Mouse (Mus musculus) splenic B cell, adult 2 months (primary cell): ENCODE data around the gene Cuedc1.
"Not testable (repeated sequence)": the region's sequence is repeated elsewhere in the genome, so short reads cannot be mapped to it uniquely, and the experiment has no call there.

ENCODE experiments used
- DNase-seq: peaks from one replicate; pipeline ENCODE4 v3.0.0-alpha.2; 2011; ENCODE audit warnings: low read depth, low spot score
- H3K27me3 ChIP-seq: 2 replicates; pipeline ENCODE4 v1.6.1; 2012; ENCODE audit warnings: mild to moderate bottlenecking, low read length, moderate library complexity, mixed read lengths; ENCODE audit not compliant: control insufficient read depth, poor library complexity, insufficient read depth, severe bottlenecking
- H3K36me3 ChIP-seq: 2 replicates; pipeline ENCODE4 v1.6.1; 2012; ENCODE audit warnings: mild to moderate bottlenecking, low read length, moderate library complexity, mixed read lengths; ENCODE audit not compliant: control insufficient read depth, poor library complexity, insufficient read depth, severe bottlenecking

The Cuedc1 gene

DNA sequence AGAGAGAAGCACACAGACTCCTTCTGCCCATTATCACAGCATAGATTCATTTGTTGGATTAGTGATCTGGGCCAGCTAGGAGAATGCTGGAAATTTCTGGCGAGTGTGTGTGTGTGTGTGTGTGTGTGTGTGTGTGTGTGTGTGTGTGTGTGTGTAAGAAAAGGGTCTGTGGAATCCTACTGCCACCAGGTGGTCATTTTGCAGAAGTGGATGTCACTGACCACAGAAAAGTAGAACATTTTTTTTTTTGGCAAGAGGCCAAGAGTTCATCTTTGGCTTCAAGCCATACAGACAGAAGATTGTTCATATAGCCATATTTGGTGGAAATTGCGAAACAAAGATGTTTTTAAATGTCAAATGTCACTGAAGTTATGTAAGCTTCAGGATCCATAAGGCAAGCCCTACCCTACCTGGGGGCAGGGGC is 99.3 kb downstream of the Cuedc1 start:
- DNase-seq: peak; percentile 88
- no peaks in the 10 kb centered on the region for H3K27me3 ChIP-seq
- H3K36me3 ChIP-seq: no peaks in the 10 kb centered on the region

- Histone ChIP-seq H3K36me3 (no peaks in the 10 kb centered on the region), H3K27me3 (no peaks in the 10 kb centered on the region)
- DNase-seq: no peak
These were observed 100.4 kb downstream of the Cuedc1 start for GRCm38 (mm10) chr11:88198223-88198622.

- no peaks in the 10 kb centered on the region for H3K36me3 ChIP-seq
- no peaks in the 10 kb centered on the region for H3K27me3 ChIP-seq
- no peak for DNase-seq
These were observed 103.3 kb downstream of the Cuedc1 start for GRCm38 (mm10) chr11:88201172-88201571.

- DNase-seq: no peak
- no peaks in the 10 kb centered on the region for H3K36me3 ChIP-seq
These were observed 104.2 kb downstream of the Cuedc1 start for GRCm38 (mm10) chr11:88202077-88202476.

GRCm38 (mm10) chr11:88203712-88204532 is 106.1 kb downstream of the Cuedc1 start, which contains the start of gene Mrps23:
TSS of gene Mrps23 (plus strand) at chr11:88204388.
- no peaks in the 10 kb centered on the region for H3K27me3 ChIP-seq
- peaks cover 2% of the 10 kb centered on the region; the same call in 1 of the 2 replicates for H3K36me3 ChIP-seq
- peak; percentile 92 for DNase-seq

More at GRCm38 (mm10) chr11:88202077-88202476, 104.2 kb downstream of the Cuedc1 start:
- no peaks in the 10 kb centered on the region for H3K27me3 ChIP-seq

GRCm38 (mm10) chr11:88204593-88205368 is 106.9 kb downstream of the Cuedc1 start:
- Histone ChIP-seq H3K27me3 (no peaks in the 10 kb centered on the region), H3K36me3 (peaks cover 3% of the 10 kb centered on the region; the same call in 1 of the 2 replicates)
- no peak for DNase-seq

DNA sequence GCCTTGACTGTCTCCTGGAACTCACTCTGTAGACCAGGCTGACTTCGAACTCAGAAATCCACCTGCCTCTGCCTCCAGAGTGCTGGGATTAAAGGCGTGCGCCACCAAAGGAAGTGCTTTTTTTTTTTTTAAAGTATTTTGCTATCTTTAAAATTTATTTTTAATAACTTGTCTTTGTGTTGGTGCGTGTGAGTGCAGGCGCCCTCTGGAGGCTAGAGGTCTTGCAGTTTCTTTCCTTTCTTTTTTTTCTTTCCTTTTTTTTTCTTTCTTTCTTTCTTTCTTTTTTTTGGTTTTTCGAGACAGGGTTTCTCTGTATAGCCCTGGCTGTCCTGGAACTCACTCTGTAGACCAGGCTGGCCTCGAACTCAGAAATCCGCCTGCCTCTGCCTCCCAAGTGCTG is 108.7 kb downstream of the Cuedc1 start:
- peak; percentile 40 for DNase-seq
- not testable (repeated sequence) for H3K36me3 ChIP-seq, H3K27me3 ChIP-seq

- Histone ChIP-seq H3K27me3 (no peaks in the 10 kb centered on the region), H3K36me3 (peaks cover 7% of the 10 kb centered on the region; the same call in 1 of the 2 replicates)
- no peak for DNase-seq
These were observed 109.8 kb downstream of the Cuedc1 start for GRCm38 (mm10) chr11:88207697-88208096.

DNA sequence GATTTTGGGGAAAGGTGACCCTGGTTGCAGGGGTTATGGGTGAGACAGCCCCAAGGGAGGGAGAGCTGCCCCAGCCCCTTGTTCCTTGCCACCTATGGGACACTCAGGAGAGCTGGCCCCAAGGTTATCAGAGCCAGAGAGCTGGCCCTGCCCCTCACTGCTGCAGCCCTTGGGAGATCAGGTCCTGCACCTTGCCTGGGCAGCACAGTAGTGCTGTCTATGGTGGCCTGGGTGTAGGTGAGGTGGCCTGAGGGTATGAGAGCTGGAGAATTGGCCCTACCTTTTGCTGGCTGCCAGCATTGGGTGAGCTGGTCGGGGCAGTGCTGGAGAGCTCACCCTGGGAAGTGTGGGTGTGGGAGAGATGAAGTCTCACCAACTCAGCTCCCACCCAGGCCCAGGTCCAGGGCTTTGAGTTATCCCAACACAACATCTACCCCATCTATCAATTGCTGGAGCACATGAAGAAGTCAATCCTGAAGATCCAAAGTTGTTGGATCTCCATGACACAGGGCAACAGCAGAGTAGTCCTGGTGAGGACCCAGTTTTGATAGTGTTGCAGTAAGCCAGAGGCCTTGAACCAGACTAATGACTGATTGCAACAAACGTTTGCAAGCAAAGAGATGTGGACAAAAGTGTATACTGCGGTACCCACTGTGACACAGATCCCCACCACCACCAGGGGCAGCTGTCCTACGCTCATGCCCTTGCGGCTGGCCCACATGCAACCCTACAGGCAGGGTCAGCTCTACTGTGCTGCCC is 114.1 kb downstream of the Cuedc1 start:
- no peak for DNase-seq
- Histone ChIP-seq H3K36me3 (peaks cover 7% of the 10 kb centered on the region; the same call in 1 of the 2 replicates), H3K27me3 (no peaks in the 10 kb centered on the region)

GRCm38 (mm10) chr11:88213757-88214156 is 115.9 kb downstream of the Cuedc1 start:
- DNase-seq: no peak
- Histone ChIP-seq H3K27me3 (no peaks in the 10 kb centered on the region), H3K36me3 (peaks cover 5% of the 10 kb centered on the region; the same call in 1 of the 2 replicates)

GRCm38 (mm10) chr11:88214881-88215831 is 117.3 kb downstream of the Cuedc1 start:
- Histone ChIP-seq H3K36me3 (0 out of 2 replicates have a peak, but pooled peaks cover under 1% of the 10 kb centered on the region), H3K27me3 (no peaks in the 10 kb centered on the region)
- DNase-seq: no peak

GRCm38 (mm10) chr11:88216231-88216685 is 118.4 kb downstream of the Cuedc1 start:
- peak; percentile 83 for DNase-seq
- Histone ChIP-seq H3K36me3 (no peaks in the 10 kb centered on the region), H3K27me3 (no peaks in the 10 kb centered on the region)

DNA sequence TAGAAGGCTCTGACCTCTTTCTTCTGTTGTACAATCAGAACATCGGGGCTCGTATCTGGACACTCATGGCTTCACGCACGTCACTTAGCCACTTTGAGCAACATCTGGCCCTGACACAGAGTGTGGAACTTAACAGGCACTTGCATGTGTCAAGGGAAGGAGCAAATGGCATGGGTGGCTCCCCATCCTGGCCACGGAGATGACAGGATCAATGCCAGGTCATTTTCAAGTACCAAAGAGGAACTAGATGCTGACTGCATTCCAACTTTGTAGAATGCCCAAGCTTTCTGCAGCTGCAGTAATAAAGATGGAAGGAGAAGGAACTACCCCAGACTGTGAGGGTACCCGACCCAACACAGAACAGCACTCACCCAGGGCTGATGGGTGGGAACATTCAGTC is 120.3 kb downstream of the Cuedc1 start:
- no peaks in the 10 kb centered on the region for H3K27me3 ChIP-seq
- no peaks in the 10 kb centered on the region for H3K36me3 ChIP-seq
- no peak for DNase-seq
